Mouse (Mus musculus): Measurements from ENCODE around the gene Map3k3.

- TF ChIP-seq CTCF (IDR thresholded peaks at IDR 0.05; ENCODE audit: low read depth, low read length) (no peak), POLR2A (IDR thresholded peaks at IDR 0.05; ENCODE audit: extremely low read depth, insufficient read depth, low read length) (no peak)
These were observed 37.8 kb downstream of the Map3k3 start for GRCm38 (mm10) chr11:106122221-106122620.
